Mouse (Mus musculus): ENCODE results near the gene Tom1. TPM values are rescaled to one million over a fixed set of nuclear protein-coding genes. Genes with fewer than 3 reads are reported as not detected.

The Tom1 gene
- polyA plus RNA-seq (2015; fragmentation: Nextera tagmentation; extraction: Ambion mirVana): 40.0 and 44.1 TPM in 2 replicates

DNA sequence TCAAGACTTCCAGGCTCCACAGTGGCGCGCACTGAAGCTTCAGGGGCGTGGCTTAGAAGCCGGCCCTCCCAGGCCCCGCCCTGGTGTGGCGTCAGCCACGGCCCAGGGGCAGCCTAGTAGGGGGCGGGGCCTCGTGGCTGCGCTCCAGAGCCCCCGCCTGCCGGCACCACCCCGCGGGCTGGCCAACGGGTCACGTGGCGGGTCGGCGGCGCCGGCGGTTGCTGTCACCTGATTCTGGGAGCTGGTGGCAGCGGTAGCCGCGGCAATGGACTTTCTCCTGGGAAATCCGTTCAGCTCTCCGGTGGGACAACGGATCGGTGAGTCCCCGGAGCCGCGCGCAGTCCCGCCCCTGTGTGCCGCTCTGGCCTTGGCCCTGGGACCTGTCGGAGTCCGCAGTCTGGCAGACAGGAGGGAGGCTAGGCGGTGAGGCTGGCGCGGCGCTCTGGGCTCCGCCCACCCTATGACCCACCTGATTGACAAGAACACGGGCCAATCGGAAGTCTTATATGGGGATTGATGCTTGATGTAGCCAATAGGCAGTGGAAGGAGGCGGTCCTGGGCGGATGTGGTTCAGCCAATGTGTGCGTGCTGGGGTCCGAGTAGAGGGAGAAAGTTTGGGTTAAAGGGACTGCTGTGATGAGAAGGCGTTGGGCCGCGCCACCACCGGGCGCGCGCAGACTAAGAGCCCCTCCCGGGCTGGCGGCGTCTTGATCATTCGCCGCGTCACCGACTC is at the start of gene Tom1:
Gene Tom1 (plus strand): TSS at position 195 of the 733 bp plus-strand sequence.
- Histone ChIP-seq H3K27me3 (replicated peaks) (no peaks in the 10 kb centered on the region), H3K4me2 (peak within 1 kb of the TSS; percentile 91), H3K36me3 (peaks cover 43% of the 10 kb centered on the region), H3K9me3 (no peaks in the 10 kb centered on the region), H3K27ac (replicated peaks) (peak within 1 kb of the TSS; percentile 89), H3K4me1 (peaks cover 34% of the 10 kb centered on the region), H3K4me3 (peak within 1 kb of the TSS; percentile 81), H3K9ac (peak within 1 kb of the TSS; percentile 86)
- WGBS: under 1% methylated on average over 62 of the region's 62 CpGs
- ATAC-seq (ENCODE audit: extremely low read depth, insufficient number of reproducible peaks, low FRiP score, low TSS enrichment): peak; percentile 98

DNA sequence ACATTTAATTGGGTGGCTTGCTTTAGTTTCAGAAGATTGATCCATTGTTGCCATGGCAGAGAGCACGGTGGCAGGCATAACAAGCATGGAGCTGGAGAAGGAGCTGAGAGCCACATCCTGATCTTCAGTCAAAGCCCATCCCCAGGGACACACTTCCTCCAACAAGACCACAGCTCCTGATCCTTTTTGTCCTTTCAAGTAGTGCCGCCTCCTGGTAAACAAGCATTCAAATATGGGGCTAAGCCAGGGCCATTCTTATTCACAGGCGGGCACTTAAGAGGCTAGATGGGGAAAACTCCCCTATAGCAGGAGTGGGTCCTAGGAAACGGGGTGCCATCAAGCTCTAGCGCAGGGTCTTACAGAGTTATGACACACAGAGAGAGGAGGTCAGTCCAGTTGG is 46.1 kb upstream of the Tom1 start:
- Histone ChIP-seq H3K9me3 (no peaks in the 10 kb centered on the region), H3K4me1 (peaks cover 5% of the 10 kb centered on the region; the same call in 1 of the 2 replicates), H3K9ac (no peak overlapping the region), H3K36me3 (no peaks in the 10 kb centered on the region), H3K4me2 (no peak overlapping the region), H3K4me3 (no peak overlapping the region), H3K27ac (replicated peaks) (no peak overlapping the region), H3K27me3 (replicated peaks) (no peaks in the 10 kb centered on the region; the same call in 1 of the 2 replicates)
- WGBS: 80% methylated on average over 5 of the region's 5 CpGs
- ATAC-seq (ENCODE audit: extremely low read depth, insufficient number of reproducible peaks, low FRiP score, low TSS enrichment): no peak

DNA sequence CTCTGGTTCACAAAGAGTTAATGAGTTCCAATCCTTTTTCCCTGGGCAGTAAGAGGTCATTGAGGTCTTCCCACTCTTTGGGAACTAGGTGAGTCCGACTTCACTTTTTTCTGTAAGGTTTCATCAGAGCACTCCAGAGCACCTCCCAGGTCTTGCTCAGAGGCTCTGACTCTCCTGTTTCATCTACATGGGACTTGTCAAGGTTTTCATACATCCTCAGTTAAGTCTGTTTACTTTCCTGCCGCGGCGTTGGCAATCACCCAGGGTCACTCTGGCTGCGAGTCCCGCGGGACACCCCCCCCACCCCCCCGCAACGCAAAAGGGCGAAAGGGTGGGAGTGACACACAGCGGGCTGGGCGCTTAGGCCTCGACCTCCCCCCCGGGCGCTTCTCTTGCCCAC is 43.5 kb upstream of the Tom1 start:
- H3K4me1 ChIP-seq: peaks cover 15% of the 10 kb centered on the region
- peak overlapping the region; percentile 52 for H3K4me2 ChIP-seq
- no peaks in the 10 kb centered on the region for H3K9me3 ChIP-seq
- no peaks in the 10 kb centered on the region for H3K36me3 ChIP-seq
- H3K27ac ChIP-seq (replicated peaks): no peak overlapping the region
- ATAC-seq (ENCODE audit: extremely low read depth, insufficient number of reproducible peaks, low FRiP score, low TSS enrichment): no peak
- no peaks in the 10 kb centered on the region; the same call in 1 of the 2 replicates for H3K27me3 ChIP-seq (replicated peaks)
- H3K9ac ChIP-seq: peak overlapping the region; percentile 56; the same call in 1 of the 2 replicates
- WGBS: 15% methylated on average over 15 of the region's 15 CpGs
- H3K4me3 ChIP-seq: peak overlapping the region; percentile 15; the same call in 1 of the 2 replicates

- Histone ChIP-seq H3K27ac (replicated peaks) (peak within 1 kb of the TSS; percentile 95), H3K36me3 (no peaks in the 10 kb centered on the region), H3K9ac (peak within 1 kb of the TSS; percentile 99), H3K27me3 (replicated peaks) (no peaks in the 10 kb centered on the region; the same call in 1 of the 2 replicates), H3K9me3 (no peaks in the 10 kb centered on the region), H3K4me1 (peaks cover 18% of the 10 kb centered on the region), H3K4me3 (peak within 1 kb of the TSS; percentile 85), H3K4me2 (peak within 1 kb of the TSS; percentile 80)
- WGBS: 14% methylated on average over 8 of the region's 8 CpGs
- ATAC-seq (ENCODE audit: extremely low read depth, insufficient number of reproducible peaks, low FRiP score, low TSS enrichment): no peak
Measured at GRCm38 (mm10) chr8:74993081-74993474, 40.4 kb upstream of the Tom1 start, which contains the start of gene Hmgxb4. TSS of gene Hmgxb4 (plus strand) at chr8:74993356.

- H3K4me1 ChIP-seq: peaks cover 18% of the 10 kb centered on the region
Measured at GRCm38 (mm10) chr8:74993475-74994451, 39.7 kb upstream of the Tom1 start.

DNA sequence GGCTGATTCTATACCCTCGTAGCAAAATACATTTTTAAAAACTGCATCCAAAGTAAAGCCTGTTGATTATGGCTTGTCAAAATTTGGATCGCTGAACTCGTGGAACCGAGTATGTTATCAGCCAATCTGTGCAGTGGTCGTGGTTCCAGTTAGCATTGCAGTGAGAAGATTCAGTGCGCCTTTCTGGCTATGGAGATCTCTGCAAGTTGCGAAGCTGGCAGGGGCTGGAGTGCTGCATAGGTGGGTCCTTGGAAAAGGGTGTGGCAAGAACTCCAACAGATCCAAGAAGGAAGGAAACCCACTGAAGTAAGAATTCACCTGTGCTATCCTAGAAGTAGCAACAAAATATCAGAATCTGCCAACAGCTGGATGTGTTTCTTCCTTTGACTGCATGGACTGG is 39.0 kb upstream of the Tom1 start:
- Histone ChIP-seq H3K4me3 (peak overlapping the region; percentile 85), H3K4me2 (peak overlapping the region; percentile 80), H3K36me3 (peaks cover 11% of the 10 kb centered on the region), H3K27ac (replicated peaks) (peak overlapping the region; percentile 95; the same call in 1 of the 2 replicates), H3K9me3 (no peaks in the 10 kb centered on the region), H3K9ac (peak overlapping the region; percentile 99), H3K27me3 (replicated peaks) (no peaks in the 10 kb centered on the region; the same call in 1 of the 2 replicates), H3K4me1 (peaks cover 18% of the 10 kb centered on the region)
- ATAC-seq (ENCODE audit: extremely low read depth, insufficient number of reproducible peaks, low FRiP score, low TSS enrichment): no peak
- WGBS: 8% methylated on average over 7 of the region's 7 CpGs

More at GRCm38 (mm10) chr8:74993475-74994451, 39.7 kb upstream of the Tom1 start:
- WGBS: under 1% methylated on average over 93 of the region's 111 CpGs
- peak; percentile 77; the same call in 1 of the 2 replicates for ATAC-seq (ENCODE audit: extremely low read depth, insufficient number of reproducible peaks, low FRiP score, low TSS enrichment)
- no peaks in the 10 kb centered on the region; the same call in 1 of the 2 replicates for H3K27me3 ChIP-seq (replicated peaks)
- H3K4me2 ChIP-seq: peak overlapping the region; percentile 80
- H3K9ac ChIP-seq: peak overlapping the region; percentile 99
- peaks cover 3% of the 10 kb centered on the region for H3K36me3 ChIP-seq
- no peaks in the 10 kb centered on the region for H3K9me3 ChIP-seq
- H3K4me3 ChIP-seq: peak overlapping the region; percentile 85
- H3K27ac ChIP-seq (replicated peaks): peak overlapping the region; percentile 95

- Histone ChIP-seq H3K4me3 (no peak overlapping the region), H3K9ac (no peak overlapping the region), H3K36me3 (peaks cover 66% of the 10 kb centered on the region), H3K4me1 (no peaks in the 10 kb centered on the region), H3K4me2 (no peak overlapping the region), H3K9me3 (no peaks in the 10 kb centered on the region), H3K27me3 (replicated peaks) (no peaks in the 10 kb centered on the region), H3K27ac (replicated peaks) (no peak overlapping the region)
- 85% methylated on average over 3 of the region's 3 CpGs for WGBS
- no peak for ATAC-seq (ENCODE audit: extremely low read depth, insufficient number of reproducible peaks, low FRiP score, low TSS enrichment)
Measured at GRCm38 (mm10) chr8:75000431-75000830, 33.1 kb upstream of the Tom1 start.

GRCm38 (mm10) chr8:75008826-75009225 is 24.7 kb upstream of the Tom1 start:
- no peak for ATAC-seq (ENCODE audit: extremely low read depth, insufficient number of reproducible peaks, low FRiP score, low TSS enrichment)
- H3K36me3 ChIP-seq: peaks cover 66% of the 10 kb centered on the region
- WGBS: 90% methylated on average over 2 of the region's 2 CpGs

GRCm38 (mm10) chr8:75013557-75013956 is 19.9 kb upstream of the Tom1 start:
- H3K4me1 ChIP-seq: peaks cover 20% of the 10 kb centered on the region
- H3K4me3 ChIP-seq: no peak overlapping the region
- H3K4me2 ChIP-seq: no peak overlapping the region
- ATAC-seq (ENCODE audit: extremely low read depth, insufficient number of reproducible peaks, low FRiP score, low TSS enrichment): no peak
- no peaks in the 10 kb centered on the region for H3K9me3 ChIP-seq
- peaks cover 46% of the 10 kb centered on the region for H3K36me3 ChIP-seq
- no peak overlapping the region for H3K9ac ChIP-seq
- no peak overlapping the region for H3K27ac ChIP-seq (replicated peaks)
- WGBS: 47% methylated on average over 2 of the region's 2 CpGs
- no peaks in the 10 kb centered on the region for H3K27me3 ChIP-seq (replicated peaks)

More at GRCm38 (mm10) chr8:75008826-75009225, 24.7 kb upstream of the Tom1 start:
- H3K27me3 ChIP-seq (replicated peaks): no peaks in the 10 kb centered on the region
- H3K4me2 ChIP-seq: no peak overlapping the region
- no peak overlapping the region for H3K4me3 ChIP-seq
- H3K9me3 ChIP-seq: no peaks in the 10 kb centered on the region
- peaks cover 5% of the 10 kb centered on the region; the same call in 1 of the 2 replicates for H3K4me1 ChIP-seq
- H3K27ac ChIP-seq (replicated peaks): no peak overlapping the region
- no peak overlapping the region for H3K9ac ChIP-seq

GRCm38 (mm10) chr8:75013964-75014363 is 19.5 kb upstream of the Tom1 start:
- Histone ChIP-seq H3K36me3 (peaks cover 42% of the 10 kb centered on the region), H3K9me3 (no peaks in the 10 kb centered on the region), H3K4me3 (no peak overlapping the region), H3K27me3 (replicated peaks) (no peaks in the 10 kb centered on the region), H3K4me2 (no peak overlapping the region), H3K4me1 (peaks cover 23% of the 10 kb centered on the region), H3K9ac (no peak overlapping the region), H3K27ac (replicated peaks) (no peak overlapping the region)
- 54% methylated on average over 3 of the region's 3 CpGs for WGBS
- ATAC-seq (ENCODE audit: extremely low read depth, insufficient number of reproducible peaks, low FRiP score, low TSS enrichment): no peak

DNA sequence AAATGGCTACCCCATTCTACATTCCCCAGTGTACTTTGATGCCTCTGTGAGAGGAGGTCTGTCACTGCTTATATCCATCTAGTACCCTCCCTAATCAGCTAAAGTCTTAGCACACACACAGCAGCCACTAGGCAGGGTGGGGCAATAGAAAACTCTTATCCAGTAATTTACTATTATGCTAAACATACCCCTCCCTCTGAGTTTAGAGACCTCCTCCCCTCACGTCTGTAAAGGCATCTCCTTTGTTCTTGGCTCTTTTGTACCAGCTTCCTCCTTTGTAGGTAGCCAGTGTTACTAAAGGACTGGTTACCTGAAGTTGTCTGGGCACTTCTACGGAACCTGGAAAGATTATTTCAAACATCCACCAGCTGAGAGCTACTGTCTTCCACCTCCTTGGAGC is 17.5 kb upstream of the Tom1 start:
- Histone ChIP-seq H3K9ac (no peak overlapping the region), H3K4me1 (peaks cover 23% of the 10 kb centered on the region), H3K27ac (replicated peaks) (no peak overlapping the region), H3K27me3 (replicated peaks) (no peaks in the 10 kb centered on the region), H3K4me3 (no peak overlapping the region), H3K4me2 (no peak overlapping the region), H3K36me3 (peaks cover 37% of the 10 kb centered on the region), H3K9me3 (no peaks in the 10 kb centered on the region)
- WGBS: 67% methylated on average over 2 of the region's 2 CpGs
- ATAC-seq (ENCODE audit: extremely low read depth, insufficient number of reproducible peaks, low FRiP score, low TSS enrichment): no peak

Measured in heart, embryonic 13.5 days (tissue).